Comparison of ENCODE assay signal across 9 mouse cellular contexts in the genomic region with DNA sequence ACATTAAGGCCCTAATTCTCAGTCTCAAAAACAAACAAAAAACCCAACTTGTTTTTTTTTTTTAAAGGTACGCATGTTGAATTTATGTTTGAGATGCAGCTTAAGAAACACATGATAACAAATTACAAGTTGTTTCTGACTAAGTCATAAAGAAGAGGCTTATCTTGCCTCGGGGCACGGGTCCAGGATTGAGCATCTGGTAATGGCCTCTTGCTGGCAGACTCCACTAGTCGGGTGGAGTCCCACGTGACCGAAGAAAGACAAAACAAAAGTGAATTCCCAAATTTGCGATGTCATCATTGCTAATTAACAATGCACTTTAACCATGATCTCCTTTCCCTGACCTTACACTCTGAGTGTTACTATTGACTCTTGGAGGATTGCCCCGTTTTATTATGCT. TPM values are rescaled to one million over a fixed set of nuclear protein-coding genes. Genes with fewer than 3 reads are reported as not detected.
DNase-seq lines count a peak whose midpoint lies in the region; ATAC-seq lines count a peak whose summit lies in the region.
"Had no signal": no experiment of that assay in that cellular context is flagged by ENCODE, and none has a peak within 500 bp of the region (broad histone marks: within the 10 kb centered on the region; RNA-seq: fewer than 3 reads in every experiment).

No protein-coding gene starts in this region.

- peaks cover 8% of the 10 kb centered on the region for H3K4me1 ChIP-seq in kidney, embryonic 14.5 days (ENCODE audit: control insufficient read depth, insufficient read depth, low read length)
- H3K4me1 ChIP-seq: limb, embryonic 13.5 days had no signal

- no peak overlapping the region for H3K9ac ChIP-seq in kidney, embryonic 14.5 days (ENCODE audit: low read depth, low read length)
- H3K9ac ChIP-seq: heart, embryonic 15.5 days; limb, embryonic 13.5 days had no signal

- 81% methylated on average over 8 of the region's 8 CpGs for WGBS in kidney, embryonic 14.5 days

- H3K9me3 ChIP-seq in kidney, embryonic 14.5 days (ENCODE audit: control insufficient read depth, low read length): peaks cover 14% of the 10 kb centered on the region; the same call in 1 of the 2 replicates

- no peak overlapping the region for H3K4me2 ChIP-seq in kidney, embryonic 14.5 days (replicated peaks; ENCODE audit: low read depth, low read length)
- H3K4me2 ChIP-seq: heart, embryonic 15.5 days; limb, embryonic 13.5 days had no signal

- DNase-seq in kidney, adult 9 months: peak; percentile 64
- DNase-seq in adrenal gland, postnatal 25 days: peak; percentile 73
- peak; percentile 80 for DNase-seq in gastrocnemius, postnatal 14 days
- DNase-seq in ovary, postnatal 10 days (ENCODE audit: low spot score): peak; percentile 43
- DNase-seq in layer of hippocampus, postnatal 10 days (ENCODE audit: low spot score in 2 of 2): no peak
- DNase-seq in layer of hippocampus, adult 9-11 months: no peak

- intact Hi-C loops in gastrocnemius, postnatal 14 days (cut with DNase I; ENCODE audit: low total_unique reads): no loop called here

- H3K27me3 ChIP-seq in kidney, embryonic 14.5 days (ENCODE audit: control insufficient read depth, insufficient read depth, low read length): no peaks in the 10 kb centered on the region
- H3K27me3 ChIP-seq: heart, embryonic 15.5 days; limb, embryonic 13.5 days had no signal

- H3K27ac ChIP-seq in kidney, embryonic 14.5 days (ENCODE audit: low read depth, low read length): no peak overlapping the region
- H3K27ac ChIP-seq: heart, embryonic 15.5 days; limb, embryonic 13.5 days had no signal

- no peaks in the 10 kb centered on the region for H3K36me3 ChIP-seq in kidney, embryonic 14.5 days (ENCODE audit: control insufficient read depth, insufficient read depth, low read length)
- H3K36me3 ChIP-seq: heart, embryonic 15.5 days; limb, embryonic 13.5 days had no signal

- no peak overlapping the region for H3K4me3 ChIP-seq in kidney, embryonic 14.5 days (ENCODE audit: low read length)
- H3K4me3 ChIP-seq: heart, embryonic 15.5 days; limb, embryonic 13.5 days had no signal

- no peak for ATAC-seq in kidney, embryonic 14.5 days (ENCODE audit: low FRiP score, low TSS enrichment)

RNA-seq across cellular contexts. Expression of a gene that starts 6.8 kb away (rescaled TPM):
- polyA plus RNA-seq in kidney, embryonic 14.5 days (2014; fragmentation: Nextera tagmentation; extraction: Ambion mirVana): 3.9 and 4.7 TPM in 2 replicates
- total RNA-seq in adrenal gland, postnatal 25 days (2021): 5.9 and 6.8 TPM in 2 replicates
- 1 to 10 TPM; 5.6 to 7.4 TPM for total RNA-seq in gastrocnemius, postnatal 14 days (2021)
- total RNA-seq in layer of hippocampus, postnatal 10 days (2021): 1 to 10 TPM; 2.6 to 2.9 TPM

RNA-seq across cellular contexts. Expression of a gene that starts 34.6 kb away (rescaled TPM):
- 29.1 and 57.6 TPM in 2 replicates for polyA plus RNA-seq in kidney, embryonic 14.5 days (2014; fragmentation: Nextera tagmentation; extraction: Ambion mirVana)
- not detected in 2 replicates for total RNA-seq in adrenal gland, postnatal 25 days (2021)
- under 1 TPM; 0.66 TPM for total RNA-seq in gastrocnemius, postnatal 14 days (2021)
- total RNA-seq in layer of hippocampus, postnatal 10 days (2021): 1 to 10 TPM; 2.7 to 3.7 TPM

RNA-seq across cellular contexts. Expression of a gene that starts 35.9 kb away (rescaled TPM):
- polyA plus RNA-seq in kidney, embryonic 14.5 days (2014; fragmentation: Nextera tagmentation; extraction: Ambion mirVana): 2.1 and 2.9 TPM in 2 replicates
- 0.67 TPM in 1 of 2 replicates, not detected in the other for total RNA-seq in adrenal gland, postnatal 25 days (2021)
- total RNA-seq in gastrocnemius, postnatal 14 days (2021): under 1 TPM; 0.53 to 0.90 TPM
- total RNA-seq in layer of hippocampus, postnatal 10 days (2021): 10 to 100 TPM; 24.0 to 24.7 TPM

RNA-seq across cellular contexts. Expression of a gene that starts 47.8 kb away (rescaled TPM):
- polyA plus RNA-seq in kidney, embryonic 14.5 days (2014; fragmentation: Nextera tagmentation; extraction: Ambion mirVana): 4.2 and 9.2 TPM in 2 replicates
- total RNA-seq in adrenal gland, postnatal 25 days (2021): 5.9 and 8.9 TPM in 2 replicates
- total RNA-seq in gastrocnemius, postnatal 14 days (2021): 1 to 10 TPM; 2.1 to 3.2 TPM
- 1 to 10 TPM; 1.6 to 2.8 TPM for total RNA-seq in layer of hippocampus, postnatal 10 days (2021)

Comparison
In these comparisons a context has a peak if more than half of its experiments do, and no peak if none do; other contexts are left out.
1. DNase-seq: peak in kidney, adult 9 months (single experiment), adrenal gland, postnatal 25 days (single experiment), gastrocnemius, postnatal 14 days (single experiment) and ovary, postnatal 10 days (single experiment); none in layer of hippocampus, postnatal 10 days (0 of 2) and layer of hippocampus, adult 9-11 months (single experiment).
2. RNA of a gene that starts 35.9 kb away (total RNA-seq): 24.0 to 24.7 TPM in layer of hippocampus, postnatal 10 days; 0.53 to 0.90 TPM in gastrocnemius, postnatal 14 days and 0.67 TPM in adrenal gland, postnatal 25 days; every median in the first group is over 10 times any median in the second.